Mouse (Mus musculus) MEL (cell line): ENCODE results near the gene Lce3b. TPM values are rescaled to one million over a fixed set of nuclear protein-coding genes. Genes with fewer than 3 reads are reported as not detected.
A peak's percentile ranks its signal among the peaks of the same experiment; 100 is the strongest.

Experiments
- DNase-seq: peaks from one replicate; pipeline ENCODE4 v3.0.0; 2011; ENCODE audit warnings: low read depth, low spot score
- H3K27ac ChIP-seq: 2 replicates; pipeline ENCODE4 v1.5.1; 2012; ENCODE audit warnings: low read depth, mild to moderate bottlenecking, control low read depth, low read length, moderate library complexity; ENCODE audit not compliant: control insufficient read depth
- H3K27me3 ChIP-seq, 2 experiments: fragments of 150-350 bp in 1 of 2; sonication (generic) in 1 of 2; 2 replicates each; pipeline ENCODE4 v1.6.1; 2012; ENCODE audit warnings: low read length in 2 of 2, mild to moderate bottlenecking in 2 of 2, improper control_type of control experiment in 1 of 2, moderate library complexity in 1 of 2; ENCODE audit not compliant: insufficient read depth in 2 of 2, control insufficient read depth in 1 of 2
- H3K36me3 ChIP-seq, 2 experiments: 2 replicates each; pipeline ENCODE4 v1.6.1; 2012 to 2014; ENCODE audit warnings: low read length in 2 of 2, improper control_type of control experiment in 1 of 2, inconsistent platforms in 1 of 2, mild to moderate bottlenecking in 1 of 2; ENCODE audit not compliant: insufficient read depth in 2 of 2, control insufficient read depth in 1 of 2
- H3K4me1 ChIP-seq, 2 experiments: fragments of 150-350 bp in 1 of 2; sonication (generic) in 1 of 2; 2 replicates each; pipeline ENCODE4 v1.6.1; 2012; ENCODE audit warnings: low read length in 2 of 2, improper control_type of control experiment in 1 of 2, mild to moderate bottlenecking in 1 of 2; ENCODE audit not compliant: insufficient read depth in 2 of 2, control insufficient read depth in 1 of 2
- H3K4me3 ChIP-seq, 2 experiments: fragments of 150-350 bp in 1 of 2; sonication (generic) in 1 of 2; 2 replicates each; pipeline ENCODE4 v1.5.1; 2012; ENCODE audit warnings: low read depth in 2 of 2, low read length in 2 of 2, mild to moderate bottlenecking in 2 of 2, moderate library complexity in 2 of 2, control low read depth in 1 of 2, improper control_type of control experiment in 1 of 2; ENCODE audit not compliant: control insufficient read depth in 1 of 2, insufficient read depth in 1 of 2
- H3K79me2 ChIP-seq: 2 replicates; pipeline ENCODE4 v1.6.1; 2012; ENCODE audit warnings: mild to moderate bottlenecking, low read length, moderate library complexity; ENCODE audit not compliant: control insufficient read depth, poor library complexity, insufficient read depth
- H3K9ac ChIP-seq: 2 replicates; pipeline ENCODE4 v1.6.1; 2012; ENCODE audit warnings: low read depth, mild to moderate bottlenecking, control low read depth, low read length, moderate library complexity; ENCODE audit not compliant: control insufficient read depth, poor library complexity, severe bottlenecking
- H3K9me3 ChIP-seq: fragments of 150-350 bp; sonication (generic); replicated peaks from 2 replicates; pipeline ENCODE4 v1.6.1; 2012; ENCODE audit warnings: mild to moderate bottlenecking, low read length, improper control_type of control experiment, moderate library complexity; ENCODE audit not compliant: insufficient read depth
- CHD1 ChIP-seq: IDR thresholded peaks from 2 replicates; pipeline ENCODE4 v1.6.1; 2012; ENCODE audit warnings: low read depth, mild to moderate bottlenecking, inconsistent platforms, low read length, improper control_type of control experiment
- CHD2 ChIP-seq: IDR thresholded peaks from 2 replicates; pipeline ENCODE4 v1.6.1; 2011; ENCODE audit warnings: low read length, improper control_type of control experiment
- CTCF ChIP-seq, 3 experiments: IDR thresholded peaks in 2 of 3; conservative IDR thresholded peaks in 1 of 3; 2 replicates each; pipeline ENCODE4 v1.5.1; 2011 to 2012; ENCODE audit warnings: low read length in 3 of 3, low read depth in 2 of 3, mild to moderate bottlenecking in 2 of 3, improper control_type of control experiment in 1 of 3, inconsistent platforms in 1 of 3, mixed read lengths in 1 of 3, moderate library complexity in 1 of 3; ENCODE audit not compliant: control insufficient read depth in 1 of 3, insufficient read depth in 1 of 3, poor library complexity in 1 of 3, severe bottlenecking in 1 of 3
- ELF1 ChIP-seq: IDR thresholded peaks from 2 replicates; pipeline ENCODE4 v1.6.1; 2014; ENCODE audit warnings: low read depth, mild to moderate bottlenecking, inconsistent platforms, low read length, improper control_type of control experiment, moderate library complexity
- EP300 ChIP-seq, 2 experiments: IDR thresholded peaks; 2 replicates each; pipeline ENCODE4 v1.6.1; 2011; ENCODE audit warnings: improper control_type of control experiment in 2 of 2, low read length in 2 of 2, low read depth in 1 of 2, mild to moderate bottlenecking in 1 of 2
- GABPA ChIP-seq: IDR thresholded peaks from 2 replicates; pipeline ENCODE4 v1.6.1; 2012; ENCODE audit warnings: low read depth, mild to moderate bottlenecking, inconsistent platforms, low read length, improper control_type of control experiment, moderate library complexity
- HCFC1 ChIP-seq: IDR thresholded peaks from 2 replicates; pipeline ENCODE4 v1.6.1; 2012; ENCODE audit warnings: low read depth, mild to moderate bottlenecking, inconsistent platforms, low read length, improper control_type of control experiment, moderate library complexity
- MAZ ChIP-seq: IDR thresholded peaks from 2 replicates; pipeline ENCODE4 v1.6.1; 2012; ENCODE audit warnings: low read depth, mild to moderate bottlenecking, inconsistent platforms, low read length, improper control_type of control experiment
- MEF2A ChIP-seq: IDR thresholded peaks from 2 replicates; pipeline ENCODE4 v1.6.1; 2014; ENCODE audit warnings: low read depth, mild to moderate bottlenecking, inconsistent platforms, low read length, improper control_type of control experiment; ENCODE audit not compliant: poor library complexity, insufficient replicate concordance, severe bottlenecking; ENCODE audit errors: extremely low read depth
- MYC ChIP-seq: IDR thresholded peaks from 2 replicates; pipeline ENCODE4 v1.6.1; 2011; ENCODE audit warnings: low read depth, mild to moderate bottlenecking, low read length, improper control_type of control experiment, moderate library complexity
- NELFE ChIP-seq: IDR thresholded peaks from 2 replicates; pipeline ENCODE4 v1.6.1; 2011; ENCODE audit warnings: low read depth, low read length, improper control_type of control experiment
- POLR2AphosphoS5 ChIP-seq: IDR thresholded peaks from 2 replicates; pipeline ENCODE4 v1.6.1; 2012; ENCODE audit warnings: low read depth, borderline replicate concordance, mild to moderate bottlenecking, inconsistent platforms, low read length, moderate library complexity, mixed read lengths
- RAD21 ChIP-seq: IDR thresholded peaks from 2 replicates; pipeline ENCODE4 v1.6.1; 2011; ENCODE audit warnings: mild to moderate bottlenecking, low read depth, low read length, improper control_type of control experiment
- RCOR1 ChIP-seq: IDR thresholded peaks from 2 replicates; pipeline ENCODE4 v1.6.1; 2012; ENCODE audit warnings: low read depth, mild to moderate bottlenecking, inconsistent platforms, low read length, improper control_type of control experiment
- SMC3 ChIP-seq: IDR thresholded peaks from 2 replicates; pipeline ENCODE4 v1.6.1; 2011; ENCODE audit warnings: low read depth, low read length, improper control_type of control experiment
- TAL1 ChIP-seq: IDR thresholded peaks from 2 replicates; pipeline ENCODE4 v1.6.1; 2012; ENCODE audit warnings: mild to moderate bottlenecking, inconsistent platforms, low read length, moderate library complexity, mixed read lengths
- TBP ChIP-seq: IDR thresholded peaks from 2 replicates; pipeline ENCODE4 v1.8.0; 2011; ENCODE audit warnings: low read depth, low read length, improper control_type of control experiment
- TCF12 ChIP-seq: IDR thresholded peaks from 2 replicates; pipeline ENCODE4 v1.6.1; 2014; ENCODE audit warnings: low read depth, mild to moderate bottlenecking, inconsistent platforms, low read length, improper control_type of control experiment, moderate library complexity
- UBTF ChIP-seq: IDR thresholded peaks from 2 replicates; pipeline ENCODE4 v1.6.1; 2012; ENCODE audit warnings: low read depth, mild to moderate bottlenecking, inconsistent platforms, low read length, improper control_type of control experiment, moderate library complexity, borderline replicate concordance; ENCODE audit not compliant: insufficient read depth
- ZC3H11A ChIP-seq: IDR thresholded peaks from 2 replicates; pipeline ENCODE4 v1.6.1; 2012; ENCODE audit warnings: low read depth, mild to moderate bottlenecking, inconsistent platforms, low read length, improper control_type of control experiment
- ZKSCAN1 ChIP-seq: IDR thresholded peaks from 2 replicates; pipeline ENCODE4 v1.6.1; 2012; ENCODE audit warnings: low read depth, mild to moderate bottlenecking, inconsistent platforms, low read length, improper control_type of control experiment, moderate library complexity
- ZMIZ1 ChIP-seq: IDR thresholded peaks from 2 replicates; pipeline ENCODE4 v1.6.1; 2012; ENCODE audit warnings: low read depth, mild to moderate bottlenecking, inconsistent platforms, low read length, improper control_type of control experiment, moderate library complexity
- ZNF384 ChIP-seq: IDR thresholded peaks from 2 replicates; pipeline ENCODE4 v1.6.1; 2012; ENCODE audit warnings: low read depth, mild to moderate bottlenecking, inconsistent platforms, low read length, improper control_type of control experiment
- polyA plus RNA-seq, 2 experiments: library from polyadenylated mRNA; stranded (reverse) in 1 of 2; unstranded in 1 of 2; fragments of >175 nt in 1 of 2; fragments of >200 nt in 1 of 2; gene quantifications; 2 replicates each; pipeline versions ENCODE4 v1.2.1 to v1.2.4; 2012; ENCODE audit warnings: low replicate concordance in 2 of 2, low read depth in 1 of 2; ENCODE audit not compliant: insufficient read length in 2 of 2, insufficient read depth in 1 of 2, missing spikeins in 1 of 2
- total RNA-seq: library from RNA; depleted of rRNA; stranded (reverse); fragments of 300-350 nt; gene quantifications from 2 replicates; pipeline ENCODE4 v1.2.3, GENCODE M21; 2012

The Lce3b gene
- total and polyA plus RNA-seq, 3 experiments: not detected

GRCm38 (mm10) chr3:92894489-92894888 lies 38.3 kb upstream of the Lce3b start:
- Histone ChIP-seq H3K79me2 (no peaks in the 10 kb centered on the region), H3K4me1 (no peaks in the 10 kb centered on the region), H3K9me3 (no peaks in the 10 kb centered on the region), H3K36me3 (no peaks in the 10 kb centered on the region), H3K27me3 (no peaks in the 10 kb centered on the region; a peak in 1 of 4 replicates), H3K4me3 (no peak overlapping the region), H3K9ac (no peak overlapping the region), H3K27ac (no peak overlapping the region)
- no peak for DNase-seq
- no peak for TF ChIP-seq TBP
- TF ChIP-seq TCF12: no peak
- TF ChIP-seq ZKSCAN1: no peak
- TF ChIP-seq ZNF384: no peak
- TF ChIP-seq HCFC1: no peak
- TF ChIP-seq NELFE: no peak
- TF ChIP-seq ELF1: no peak
- TF ChIP-seq RCOR1: no peak
- TF ChIP-seq MEF2A: no peak
- TF ChIP-seq CHD2: no peak
- no peak for TF ChIP-seq POLR2AphosphoS5
- no peak for TF ChIP-seq ZC3H11A

GRCm38 (mm10) chr3:92902992-92903391 lies 29.8 kb upstream of the Lce3b start:
- no peaks in the 10 kb centered on the region for H3K9me3 ChIP-seq
- H3K4me1 ChIP-seq: no peaks in the 10 kb centered on the region
- no peak overlapping the region for H3K27ac ChIP-seq
- TF ChIP-seq EP300 (IDR thresholded peaks at IDR 0.05; ENCODE audit: low read depth in 1 of 2, low read length in 2 of 2) (no peak), CTCF (IDR thresholded peaks at IDR 0.05 in 2 of 3, conservative IDR thresholded peaks at IDR 0.05 in 1 of 3; ENCODE audit: control insufficient read depth in 1 of 3, insufficient read depth in 1 of 3, low read depth in 2 of 3, low read length in 3 of 3, poor library complexity in 1 of 3, severe bottlenecking in 1 of 3) (peak; percentile 58 to 66 (median 59)), MAZ (no peak), NELFE (no peak), ZNF384 (no peak), SMC3 (peak; percentile 47), RAD21 (peak; percentile 25), ELF1 (no peak), UBTF (no peak), CHD1 (no peak), ZMIZ1 (no peak), POLR2AphosphoS5 (no peak), MYC (no peak), GABPA (no peak), TAL1 (no peak)
- no peaks in the 10 kb centered on the region; a peak in 1 of 4 replicates for H3K27me3 ChIP-seq
- no peak overlapping the region for H3K9ac ChIP-seq
- DNase-seq: peak; percentile 32
- no peak overlapping the region for H3K4me3 ChIP-seq
- H3K36me3 ChIP-seq: no peaks in the 10 kb centered on the region
- no peaks in the 10 kb centered on the region for H3K79me2 ChIP-seq
